Mouse (Mus musculus) liver, postnatal 0 days (tissue): ENCODE measurements around the gene Gm35549. TPM values are rescaled to one million over a fixed set of nuclear protein-coding genes. Genes with fewer than 3 reads are reported as not detected.

ENCODE experiments used
- ATAC-seq: fragments of 200-750 bp; cut with Nextera tagmentation; 2 replicates; pipeline ENCODE4 v1.8.0; 2017; ENCODE audit warnings: mild to moderate bottlenecking, moderate library complexity
- DNase-seq: peaks from one replicate; pipeline ENCODE4 v3.0.0-alpha.2; 2016
- H3K27ac ChIP-seq: fragments of 300-500 bp; sonication (generic); 2 replicates; pipeline ENCODE4 v1.5.1; 2014; ENCODE audit warnings: antibody characterized with exemption, moderate library complexity, mild to moderate bottlenecking, low read depth
- H3K27me3 ChIP-seq: fragments of 300-500 bp; sonication (generic); 2 replicates; pipeline ENCODE4 v1.6.1; 2014; ENCODE audit warnings: low read length, control low read depth, mixed read lengths; ENCODE audit not compliant: insufficient read depth
- H3K36me3 ChIP-seq: fragments of 300-500 bp; sonication (generic); replicated peaks from 2 replicates; pipeline ENCODE4 v1.6.1; 2014; ENCODE audit warnings: mild to moderate bottlenecking, control low read depth, low read length, moderate library complexity, mixed read lengths; ENCODE audit not compliant: insufficient read depth
- H3K4me1 ChIP-seq: fragments of 300-500 bp; sonication (generic); 2 replicates; pipeline ENCODE4 v1.6.1; 2014; ENCODE audit warnings: antibody characterized with exemption, mild to moderate bottlenecking, control low read depth; ENCODE audit not compliant: insufficient read depth
- H3K4me2 ChIP-seq: fragments of 300-500 bp; sonication (generic); 2 replicates; pipeline ENCODE4 v1.6.1; 2014; ENCODE audit warnings: low read depth, mild to moderate bottlenecking, low read length, moderate library complexity, mixed read lengths
- H3K4me3 ChIP-seq: fragments of 300-500 bp; sonication (generic); 2 replicates; pipeline ENCODE4 v1.5.1; 2014; ENCODE audit warnings: low read depth, low read length
- H3K9ac ChIP-seq: fragments of 300-500 bp; sonication (generic); replicated peaks from 2 replicates; pipeline ENCODE4 v1.6.1; 2014; ENCODE audit warnings: mild to moderate bottlenecking, moderate library complexity
- H3K9me3 ChIP-seq: fragments of 300-500 bp; sonication (generic); 2 replicates; pipeline ENCODE4 v1.6.1; 2016; ENCODE audit warnings: mild to moderate bottlenecking, control low read depth, low read length, mixed read lengths
- CTCF ChIP-seq: sonication (generic); IDR thresholded peaks from 2 replicates; pipeline ENCODE4 v1.5.1; 2016; ENCODE audit warnings: antibody characterized with exemption, low read depth
- EP300 ChIP-seq: IDR thresholded peaks from 2 replicates; pipeline ENCODE4 v1.6.1; 2016; ENCODE audit warnings: antibody characterized with exemption, low read depth, mild to moderate bottlenecking
- WGBS: fragments of 180-500 bp; shearing (Covaris S2); extraction: QIAGEN DNeasy Blood & Tissue Kit; methylation state at CpG from one replicate; pipeline ENCODE4 v1.1.7; 2014; ENCODE audit not compliant: insufficient replicate concordance; 5-methylcytosine and 5-hydroxymethylcytosine counted together
- polyA plus RNA-seq: library from polyadenylated mRNA; unstranded; fragments of >200 nt; fragmentation: Nextera tagmentation; extraction: Ambion mirVana; gene quantifications from 2 replicates; pipeline ENCODE4 v1.2.1, GENCODE M21; 2015

Gm35549 gene
- polyA plus RNA-seq, 1 experiment from 2014 or later = not detected

- Histone ChIP-seq H3K4me1 (peaks cover 17% of the 10 kb centered on the region), H3K27me3 (no peaks in the 10 kb centered on the region), H3K9me3 (no peaks in the 10 kb centered on the region), H3K9ac (peak within 1 kb of the TSS; percentile 80), H3K4me3 (peak within 1 kb of the TSS; percentile 68), H3K4me2 (peak within 1 kb of the TSS; percentile 92), H3K36me3 (no peaks in the 10 kb centered on the region), H3K27ac (peak within 1 kb of the TSS; percentile 97)
- WGBS = 8% methylated on average over 42 of the region's 42 CpGs
- TF ChIP-seq EP300 = no peak
- no peak for TF ChIP-seq CTCF
- peak; percentile 96 for ATAC-seq
- peak; percentile 92 for DNase-seq
Observed at GRCm38 (mm10) chr9:122805053-122805844, 38.6 kb downstream of the Gm35549 start, which contains the start of gene Tcaim. Gene Tcaim, plus strand, starts transcription at chr9:122805539.

GRCm38 (mm10) chr9:122786534-122786933, 57.3 kb downstream of the Gm35549 start:
- TF ChIP-seq CTCF (no peak), EP300 (no peak)
- Histone ChIP-seq H3K36me3 (no peaks in the 10 kb centered on the region), H3K4me2 (no peak overlapping the region), H3K9me3 (no peaks in the 10 kb centered on the region), H3K4me3 (no peak overlapping the region), H3K27me3 (no peaks in the 10 kb centered on the region), H3K27ac (no peak overlapping the region), H3K9ac (no peak overlapping the region), H3K4me1 (no peaks in the 10 kb centered on the region)
- no peak for DNase-seq
- no peak for ATAC-seq
- WGBS = 76% methylated on average over 1 of the region's 1 CpGs

DNA sequence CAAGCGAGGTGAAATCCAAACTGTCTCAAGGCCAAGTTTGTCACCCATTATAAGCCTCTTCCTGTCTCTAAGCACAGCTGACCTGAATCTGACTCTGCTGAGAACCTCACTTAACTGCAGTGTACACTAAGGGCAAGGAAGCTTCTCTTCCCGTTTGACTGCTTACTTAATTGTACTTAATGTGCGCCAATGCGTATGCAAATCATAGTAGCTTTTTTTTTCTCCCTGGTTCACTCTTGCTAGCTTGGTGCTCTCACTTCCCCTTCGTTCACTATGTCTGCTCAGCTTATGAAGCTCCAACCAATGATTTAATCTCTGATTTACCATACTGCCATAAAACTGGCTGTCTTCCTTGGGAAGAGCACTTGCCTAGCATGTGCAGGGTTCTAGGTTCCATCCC, 58.6 kb downstream of the Gm35549 start:
- Histone ChIP-seq H3K4me1 (no peaks in the 10 kb centered on the region), H3K27ac (no peak overlapping the region), H3K4me2 (no peak overlapping the region), H3K36me3 (no peaks in the 10 kb centered on the region), H3K27me3 (no peaks in the 10 kb centered on the region), H3K9me3 (no peaks in the 10 kb centered on the region), H3K4me3 (no peak overlapping the region), H3K9ac (no peak overlapping the region)
- ATAC-seq (no peak), DNase-seq (no peak)
- WGBS = 56% methylated on average over 5 of the region's 5 CpGs
- TF ChIP-seq EP300 = no peak
- TF ChIP-seq CTCF = no peak

Other genes with a start within 250 kb of the Gm35549 start
- gene Topaz1, start 96.7 kb downstream of the Gm35549 start, polyA plus RNA-seq = not detected in 2 replicates
- gene Tcaim, start 38.5 kb downstream of the Gm35549 start, polyA plus RNA-seq = 3.7 and 4.4 TPM in 2 replicates
- 8.5 and 9.4 TPM in 2 replicates for gene Zfp445, start 22.0 kb upstream of the Gm35549 start, polyA plus RNA-seq
- gene Zkscan7, start 41.6 kb upstream of the Gm35549 start, polyA plus RNA-seq = 1.2 and 1.5 TPM in 2 replicates
- 1.8 and 2.0 TPM in 2 replicates for gene Zfp105, start 79.0 kb upstream of the Gm35549 start, polyA plus RNA-seq
- gene 1110059G10Rik, start 107.0 kb upstream of the Gm35549 start, polyA plus RNA-seq = 18.7 and 20.6 TPM in 2 replicates
- gene Kif15, start 107.0 kb upstream of the Gm35549 start, polyA plus RNA-seq = 14.4 TPM in 2 replicates
- gene Tmem42, start 177.3 kb upstream of the Gm35549 start, polyA plus RNA-seq = 13.7 and 14.8 TPM in 2 replicates
- 0.13 and 0.15 TPM in 2 replicates for gene Tgm4, start 190.7 kb upstream of the Gm35549 start, polyA plus RNA-seq